Mouse (Mus musculus) left cerebral cortex, postnatal 10 days (tissue): ENCODE measurements around the gene Hnrnpl. TPM values are rescaled to one million over a fixed set of nuclear protein-coding genes. Genes with fewer than 3 reads are reported as not detected.
A peak's percentile ranks its signal among the peaks of the same experiment; 100 is the strongest.

ENCODE experiments used
- DNase-seq, 2 experiments: peaks; one replicate each; pipeline ENCODE4 v3.0.0; 2021 to 2022; ENCODE audit warnings: low spot score in 2 of 2, mixed read lengths in 1 of 2; ENCODE audit errors: extremely low spot score in 1 of 2
- intact Hi-C: fragments of 180-260 bp; cut with DNase I; formaldehyde crosslinking; loops from one replicate; pipeline ENCODE4 v1.15.1; 2025
- total RNA-seq, 2 experiments: library from RNA; stranded (reverse); gene quantifications; 2 replicates each; pipeline ENCODE4 v1.2.3; 2021

The Hnrnpl gene
- total RNA-seq, 2 experiments from 2014 or later: 459 to 475 TPM

GRCm38 (mm10) chr7:28822556-28822955, 14.2 kb downstream of the Hnrnpl start:
- intact Hi-C loops: no loop called here

GRCm38 (mm10) chr7:28822993-28823903, 14.9 kb downstream of the Hnrnpl start:
- intact Hi-C loops: no loop called here
- no peak for DNase-seq

More at GRCm38 (mm10) chr7:28822556-28822955, 14.2 kb downstream of the Hnrnpl start:
- DNase-seq: no peak

- DNase-seq: no peak
- intact Hi-C loops: no loop called here
Observed at GRCm38 (mm10) chr7:28823932-28824331, 15.6 kb downstream of the Hnrnpl start.

GRCm38 (mm10) chr7:28824941-28825685, 16.8 kb downstream of the Hnrnpl start, which contains the start of gene Ech1:
Gene Ech1 (plus strand): TSS chr7:28825217.
- intact Hi-C loops: loop anchor here (5.0 kb wide), 1 partner anchor 42 kb away; no protein-coding TSS in a partner anchor
- peak; percentile 92 to 94 for DNase-seq

- DNase-seq: no peak
Observed at GRCm38 (mm10) chr7:28825686-28826401, 17.5 kb downstream of the Hnrnpl start.

GRCm38 (mm10) chr7:28826402-28826772, 18.0 kb downstream of the Hnrnpl start:
- no peak for DNase-seq
- intact Hi-C loops: loop anchor here (5.0 kb wide), 1 partner anchor 41 kb away; no protein-coding TSS in a partner anchor

More at GRCm38 (mm10) chr7:28825686-28826401, 17.5 kb downstream of the Hnrnpl start:
- intact Hi-C loops: loop anchor here (5.0 kb wide), 1 partner anchor 41 kb away; no protein-coding TSS in a partner anchor

- intact Hi-C loops: loop anchor here (1.0 to 5.0 kb wide), 2 partner anchors 15 to 40 kb away; no protein-coding TSS in a partner anchor
- peak; percentile 62 to 78 for DNase-seq
Observed at GRCm38 (mm10) chr7:28827338-28827737, 19.0 kb downstream of the Hnrnpl start.

GRCm38 (mm10) chr7:28829821-28830220, 21.5 kb downstream of the Hnrnpl start:
- DNase-seq: no peak
- intact Hi-C loops: loop anchor here (5.0 kb wide), 1 partner anchor 37 kb away; no protein-coding TSS in a partner anchor

- no peak for DNase-seq
- intact Hi-C loops: no loop called here
Observed at GRCm38 (mm10) chr7:28830981-28831380, 22.6 kb downstream of the Hnrnpl start.

- intact Hi-C loops: no loop called here
- DNase-seq: no peak
Observed at GRCm38 (mm10) chr7:28831411-28832125, 23.2 kb downstream of the Hnrnpl start.

- no peak for DNase-seq
- intact Hi-C loops: no loop called here
Observed at GRCm38 (mm10) chr7:28832137-28832536, 23.8 kb downstream of the Hnrnpl start.

GRCm38 (mm10) chr7:28833723-28834347, 25.5 kb downstream of the Hnrnpl start, which contains the start of gene Lgals4:
Gene Lgals4 (plus strand): TSS chr7:28833854.
- intact Hi-C loops: no loop called here
- no peak for DNase-seq

GRCm38 (mm10) chr7:28836936-28837335, 28.6 kb downstream of the Hnrnpl start:
- intact Hi-C loops: no loop called here
- no peak for DNase-seq

GRCm38 (mm10) chr7:28838331-28838730, 30.0 kb downstream of the Hnrnpl start:
- DNase-seq: no peak
- intact Hi-C loops: no loop called here

- intact Hi-C loops: no loop called here
- DNase-seq: no peak
Observed at GRCm38 (mm10) chr7:28847273-28847672, 38.9 kb downstream of the Hnrnpl start.

GRCm38 (mm10) chr7:28849700-28850236, 41.4 kb downstream of the Hnrnpl start:
- DNase-seq: no peak
- intact Hi-C loops: no loop called here

- intact Hi-C loops: no loop called here
- no peak for DNase-seq
Observed at GRCm38 (mm10) chr7:28850642-28851041, 42.3 kb downstream of the Hnrnpl start.
